Mouse (Mus musculus) liver, embryonic 14.5 days (tissue): Measurements from ENCODE around the gene Frmd4a. TPM values are rescaled to one million over a fixed set of nuclear protein-coding genes. Genes with fewer than 3 reads are reported as not detected.

Experiments
- ATAC-seq: fragments of 200-750 bp; cut with Nextera tagmentation; 2 replicates; pipeline ENCODE4 v1.8.0; 2017; ENCODE audit warnings: moderate number of reproducible peaks, mild to moderate bottlenecking, moderate library complexity; ENCODE audit not compliant: insufficient read depth
- DNase-seq, 3 experiments: peaks; one replicate each; pipeline ENCODE4 v3.0.0-alpha.2; 2012 to 2013; ENCODE audit warnings: low read depth in 3 of 3, low spot score in 3 of 3
- H3K27ac ChIP-seq: fragments of 300-500 bp; sonication (generic); 2 replicates; pipeline ENCODE4 v1.5.1; 2014; ENCODE audit warnings: moderate library complexity, mild to moderate bottlenecking, control low read depth, inconsistent platforms
- H3K27me3 ChIP-seq: fragments of 300-500 bp; sonication (generic); 2 replicates; pipeline ENCODE4 v1.6.1; 2014; ENCODE audit warnings: mild to moderate bottlenecking, low read length, moderate library complexity; ENCODE audit not compliant: control insufficient read depth, insufficient read depth
- H3K36me3 ChIP-seq: fragments of 300-500 bp; sonication (generic); replicated peaks from 2 replicates; pipeline ENCODE4 v1.6.1; 2014; ENCODE audit warnings: low read depth; ENCODE audit not compliant: control insufficient read depth, insufficient read depth
- H3K4me1 ChIP-seq, 2 experiments: fragments of 200-500 bp in 1 of 2; fragments of 300-500 bp in 1 of 2; sonication (generic) in 1 of 2; replicated peaks; 2 replicates each; pipeline ENCODE4 v1.6.1; 2012 to 2014; ENCODE audit warnings: antibody characterized with exemption in 1 of 2, inconsistent platforms in 1 of 2, low read length in 1 of 2; ENCODE audit not compliant: control insufficient read depth in 2 of 2, insufficient read depth in 2 of 2
- H3K4me2 ChIP-seq: fragments of 300-500 bp; sonication (generic); 2 replicates; pipeline ENCODE4 v1.6.1; 2014; ENCODE audit warnings: low read depth, mild to moderate bottlenecking, control low read depth, moderate library complexity
- H3K4me3 ChIP-seq, 2 experiments: fragments of 200-500 bp in 1 of 2; fragments of 300-500 bp in 1 of 2; sonication (generic) in 1 of 2; 2 replicates each; pipeline ENCODE4 v1.5.1; 2012 to 2014; ENCODE audit warnings: low read depth in 2 of 2, low read length in 2 of 2, mild to moderate bottlenecking in 2 of 2, control low read depth in 1 of 2, inconsistent platforms in 1 of 2, moderate library complexity in 1 of 2; ENCODE audit not compliant: insufficient read depth in 1 of 2
- H3K9ac ChIP-seq: fragments of 300-500 bp; sonication (generic); replicated peaks from 2 replicates; pipeline ENCODE4 v1.6.1; 2014; ENCODE audit warnings: mild to moderate bottlenecking, control low read depth, moderate library complexity
- H3K9me3 ChIP-seq: fragments of 300-500 bp; sonication (generic); 2 replicates; pipeline ENCODE4 v1.6.1; 2016; ENCODE audit warnings: low read length, mixed read lengths; ENCODE audit not compliant: control insufficient read depth
- CTCF ChIP-seq: IDR thresholded peaks from 2 replicates; pipeline ENCODE4 v1.5.1; 2016; ENCODE audit warnings: antibody characterized with exemption, low read depth, control low read depth
- EP300 ChIP-seq: IDR thresholded peaks from 2 replicates; pipeline ENCODE4 v1.6.1; 2016; ENCODE audit warnings: antibody characterized with exemption, low read depth
- WGBS: fragments of 180-500 bp; shearing (Covaris S2); extraction: QIAGEN DNeasy Blood & Tissue Kit; methylation state at CpG from one replicate; pipeline ENCODE4 v1.1.7; 2014; ENCODE audit not compliant: insufficient replicate concordance; 5-methylcytosine and 5-hydroxymethylcytosine counted together
- polyA plus RNA-seq, 2 experiments: library from polyadenylated mRNA; depleted of rRNA in 1 of 2; stranded (reverse) in 1 of 2; unstranded in 1 of 2; fragments of >200 nt; fragmentation: Nextera tagmentation in 1 of 2; extraction: Ambion mirVana in 1 of 2; gene quantifications; 2 replicates each; pipeline versions ENCODE4 v1.2.1 to v1.2.3; 2012 to 2014

The Frmd4a gene
- polyA plus RNA-seq, 2 experiments = 11.0 to 11.2 TPM

- DNase-seq (no peak), ATAC-seq (no peak)
- Histone ChIP-seq H3K9me3 (no peaks in the 10 kb centered on the region), H3K27me3 (peaks cover 4% of the 10 kb centered on the region), H3K4me3 (no peak overlapping the region), H3K4me1 (no peaks in the 10 kb centered on the region), H3K4me2 (no peak overlapping the region), H3K36me3 (no peaks in the 10 kb centered on the region), H3K27ac (no peak overlapping the region), H3K9ac (no peak overlapping the region)
- TF ChIP-seq CTCF = no peak
- no peak for TF ChIP-seq EP300
- 63% methylated on average over 4 of the region's 4 CpGs for WGBS
Observed at GRCm38 (mm10) chr2:4157396-4157795, 139.9 kb downstream of the Frmd4a start.

DNA sequence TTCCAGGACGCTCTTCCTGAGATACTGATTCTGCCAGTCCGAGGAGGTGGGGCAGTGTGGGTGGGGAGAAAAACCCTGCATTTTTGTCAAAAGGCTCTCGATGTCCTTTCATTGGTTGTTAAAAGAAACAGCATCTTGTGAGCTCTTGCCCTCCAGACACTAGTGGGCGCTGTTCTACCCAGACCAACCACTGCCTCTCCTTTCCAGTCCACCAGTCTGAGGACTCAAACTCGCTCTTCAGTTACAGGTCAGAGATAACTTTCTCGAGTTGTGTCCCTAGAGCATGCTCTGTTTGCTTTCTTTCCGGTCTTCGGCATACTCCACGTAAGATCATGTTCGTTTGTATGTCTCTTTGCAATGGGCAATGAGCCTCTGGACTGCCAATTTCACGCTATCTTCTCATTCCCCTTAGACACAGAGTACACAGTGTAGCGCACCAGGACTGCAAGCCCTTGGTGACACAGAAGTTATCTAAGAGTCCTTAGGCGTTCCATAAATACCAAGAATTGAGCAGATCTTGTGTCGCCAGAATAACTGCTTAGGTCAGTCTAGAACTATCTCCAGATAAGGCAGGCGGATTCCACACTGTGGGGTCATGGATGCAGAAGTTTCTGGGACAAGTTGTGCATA, 142.2 kb downstream of the Frmd4a start:
- Histone ChIP-seq H3K4me2 (no peak overlapping the region), H3K36me3 (no peaks in the 10 kb centered on the region), H3K9ac (no peak overlapping the region), H3K4me1 (no peaks in the 10 kb centered on the region), H3K27ac (no peak overlapping the region), H3K4me3 (no peak overlapping the region), H3K9me3 (no peaks in the 10 kb centered on the region), H3K27me3 (no peaks in the 10 kb centered on the region)
- WGBS = 60% methylated on average over 15 of the region's 15 CpGs
- ATAC-seq (no peak), DNase-seq (no peak)
- no peak for TF ChIP-seq EP300
- TF ChIP-seq CTCF = peak; percentile 50

GRCm38 (mm10) chr2:4166191-4166590, 148.7 kb downstream of the Frmd4a start:
- no peak overlapping the region for H3K9ac ChIP-seq
- no peaks in the 10 kb centered on the region for H3K9me3 ChIP-seq
- TF ChIP-seq EP300 (no peak), CTCF (no peak)
- H3K27me3 ChIP-seq = no peaks in the 10 kb centered on the region
- H3K4me2 ChIP-seq = no peak overlapping the region
- H3K4me3 ChIP-seq = no peak overlapping the region
- ATAC-seq (no peak), DNase-seq (no peak)
- no peaks in the 10 kb centered on the region for H3K36me3 ChIP-seq
- WGBS = 32% methylated on average over 2 of the region's 2 CpGs
- H3K27ac ChIP-seq = no peak overlapping the region
- H3K4me1 ChIP-seq = no peaks in the 10 kb centered on the region

DNA sequence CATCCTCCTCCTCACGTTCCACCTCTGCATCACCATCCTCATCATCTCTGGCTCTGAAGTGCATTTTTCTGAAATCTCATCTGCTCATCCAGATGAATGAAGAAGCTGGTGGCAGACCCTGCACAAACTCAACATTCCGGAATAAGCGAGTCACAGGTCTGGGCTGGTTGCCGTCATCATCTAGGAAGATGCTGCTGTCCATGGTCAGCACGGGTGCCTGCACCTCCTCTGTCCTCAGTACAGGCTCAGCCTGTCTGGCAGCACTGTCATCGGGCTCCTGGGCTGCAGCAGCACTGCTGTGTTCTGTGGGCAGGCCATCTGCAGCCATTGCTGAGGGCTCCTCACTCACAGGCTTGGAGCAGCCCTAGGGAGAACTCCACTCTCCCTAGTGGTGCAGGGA, 149.6 kb downstream of the Frmd4a start:
- no peak for ATAC-seq
- WGBS = 66% methylated on average over 6 of the region's 6 CpGs
- TF ChIP-seq CTCF (no peak), EP300 (no peak)
- H3K27me3 ChIP-seq = no peaks in the 10 kb centered on the region
- H3K9ac ChIP-seq = no peak overlapping the region
- no peak overlapping the region for H3K4me3 ChIP-seq
- no peak overlapping the region for H3K27ac ChIP-seq
- no peaks in the 10 kb centered on the region for H3K9me3 ChIP-seq
- H3K36me3 ChIP-seq = no peaks in the 10 kb centered on the region
- DNase-seq = no peak
- H3K4me1 ChIP-seq = no peaks in the 10 kb centered on the region
- H3K4me2 ChIP-seq = no peak overlapping the region

GRCm38 (mm10) chr2:4169726-4170125, 152.2 kb downstream of the Frmd4a start:
- ATAC-seq = no peak
- no peak for TF ChIP-seq CTCF
- no peak for TF ChIP-seq EP300
- Histone ChIP-seq H3K4me2 (no peak overlapping the region), H3K36me3 (no peaks in the 10 kb centered on the region), H3K4me1 (no peaks in the 10 kb centered on the region), H3K9ac (no peak overlapping the region), H3K4me3 (no peak overlapping the region), H3K27me3 (no peaks in the 10 kb centered on the region), H3K27ac (no peak overlapping the region), H3K9me3 (no peaks in the 10 kb centered on the region)
- WGBS = 64% methylated on average over 10 of the region's 10 CpGs
- no peak for DNase-seq

DNA sequence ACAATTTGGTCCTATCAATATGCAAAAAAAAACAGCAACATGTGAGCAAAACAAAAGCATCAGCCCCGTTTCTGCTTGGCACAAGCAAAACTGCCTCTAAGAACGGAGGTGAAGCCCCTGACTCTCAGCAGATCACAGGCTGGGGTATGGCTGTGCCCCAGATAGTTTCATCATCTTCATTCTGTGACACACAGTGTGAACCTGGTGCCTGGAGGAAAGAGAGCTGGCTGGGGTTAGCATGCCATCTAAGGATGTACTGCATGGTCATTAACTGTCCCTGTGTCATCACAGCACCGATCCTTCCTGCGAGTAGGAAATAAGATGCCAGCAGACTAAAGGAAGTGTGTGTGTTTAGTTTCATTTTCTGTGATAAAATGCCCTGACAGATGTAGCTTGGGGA, 152.7 kb downstream of the Frmd4a start:
- ATAC-seq = no peak
- Histone ChIP-seq H3K4me3 (no peak overlapping the region), H3K9me3 (no peaks in the 10 kb centered on the region), H3K4me1 (no peaks in the 10 kb centered on the region), H3K27ac (no peak overlapping the region), H3K27me3 (no peaks in the 10 kb centered on the region), H3K36me3 (no peaks in the 10 kb centered on the region), H3K9ac (no peak overlapping the region), H3K4me2 (no peak overlapping the region)
- no peak for DNase-seq
- TF ChIP-seq CTCF (no peak), EP300 (no peak)
- 54% methylated on average over 4 of the region's 4 CpGs for WGBS
